Mouse (Mus musculus) cerebellum, adult 11 months (tissue): ENCODE data around the gene Fzd5.

Source experiments
- DNase-seq: peaks from one replicate; pipeline ENCODE4 v3.0.0; 2022

The Fzd5 gene

GRCm38 (mm10) chr1:64737502-64738179, at the start of gene Fzd5:
TSS of gene Fzd5 (minus strand) at chr1:64737751.
- peak; percentile 78 for DNase-seq

- no peak for DNase-seq
These were observed 42.3 kb upstream of the Fzd5 start for GRCm38 (mm10) chr1:64779863-64780262.

- DNase-seq: no peak
These were observed 41.9 kb upstream of the Fzd5 start for GRCm38 (mm10) chr1:64779415-64779814.

- no peak for DNase-seq
These were observed 35.8 kb upstream of the Fzd5 start for GRCm38 (mm10) chr1:64773305-64773704.

- no peak for DNase-seq
These were observed 32.6 kb upstream of the Fzd5 start for GRCm38 (mm10) chr1:64770169-64770568.

- no peak for DNase-seq
These were observed 24.1 kb upstream of the Fzd5 start for GRCm38 (mm10) chr1:64761646-64762045.

- no peak for DNase-seq
These were observed 20.2 kb upstream of the Fzd5 start for GRCm38 (mm10) chr1:64757766-64758165.

GRCm38 (mm10) chr1:64757254-64757653, 19.7 kb upstream of the Fzd5 start:
- no peak for DNase-seq

GRCm38 (mm10) chr1:64756640-64757030, 19.1 kb upstream of the Fzd5 start:
- no peak for DNase-seq

- no peak for DNase-seq
These were observed 18.6 kb upstream of the Fzd5 start for GRCm38 (mm10) chr1:64755971-64756639.

- DNase-seq: no peak
These were observed 17.1 kb upstream of the Fzd5 start for GRCm38 (mm10) chr1:64754658-64755057.

- no peak for DNase-seq
These were observed 16.1 kb upstream of the Fzd5 start for GRCm38 (mm10) chr1:64753668-64754067.

GRCm38 (mm10) chr1:64753109-64753508, 15.6 kb upstream of the Fzd5 start:
- no peak for DNase-seq

GRCm38 (mm10) chr1:64744616-64745015, 7.1 kb upstream of the Fzd5 start:
- no peak for DNase-seq

GRCm38 (mm10) chr1:64742741-64743408, 5.3 kb upstream of the Fzd5 start:
- no peak for DNase-seq

- DNase-seq: peak; percentile 6
These were observed 1.1 kb upstream of the Fzd5 start for GRCm38 (mm10) chr1:64738661-64739082.

GRCm38 (mm10) chr1:64738180-64738555, 617 bp upstream of the Fzd5 start:
- DNase-seq: no peak

- DNase-seq: peak; percentile 34
These were observed 660 bp downstream of the Fzd5 start for GRCm38 (mm10) chr1:64736681-64737501.

GRCm38 (mm10) chr1:64735781-64736680, 1.5 kb downstream of the Fzd5 start:
- DNase-seq: peak; percentile 22

GRCm38 (mm10) chr1:64734771-64735750, 2.5 kb downstream of the Fzd5 start:
- peak; percentile 19 for DNase-seq
